Mouse (Mus musculus): ENCODE data around the gene Rbm17. TPM values are rescaled to one million over a fixed set of nuclear protein-coding genes. Genes with fewer than 3 reads are reported as not detected.

The Rbm17 gene
- total RNA-seq, 1 experiment from 2014 or later = 141 TPM

- ATAC-seq (replicated peaks; ENCODE audit: insufficient number of reproducible peaks, low FRiP score, low TSS enrichment, poor library complexity, severe bottlenecking) = peak; percentile 99
These were observed 1.2 kb downstream of the Rbm17 start for GRCm38 (mm10) chr2:11602506-11603489.

- no peak for ATAC-seq (replicated peaks; ENCODE audit: insufficient number of reproducible peaks, low FRiP score, low TSS enrichment, poor library complexity, severe bottlenecking)
These were observed 2.2 kb downstream of the Rbm17 start for GRCm38 (mm10) chr2:11601795-11602194.

DNA sequence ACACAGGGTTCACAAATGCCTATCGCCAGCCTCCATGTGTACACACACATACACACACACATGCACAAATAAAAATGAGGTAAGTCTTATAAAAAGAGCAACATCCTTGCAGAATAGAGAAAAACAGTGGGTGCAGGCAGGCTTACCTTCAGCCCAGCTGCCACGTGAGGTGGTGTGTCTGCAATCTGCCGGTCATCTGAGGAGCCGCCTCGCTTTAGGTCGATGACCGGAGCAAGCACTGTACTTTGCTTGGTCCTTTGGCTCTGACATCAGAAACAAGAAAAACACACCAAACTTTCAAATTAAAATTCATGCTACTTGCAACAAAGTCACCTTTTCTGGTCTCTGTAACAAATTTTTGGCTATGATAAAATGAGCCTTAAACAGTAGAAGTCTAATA lies 6.0 kb downstream of the Rbm17 start:
- ATAC-seq (replicated peaks; ENCODE audit: insufficient number of reproducible peaks, low FRiP score, low TSS enrichment, poor library complexity, severe bottlenecking) = no peak

DNA sequence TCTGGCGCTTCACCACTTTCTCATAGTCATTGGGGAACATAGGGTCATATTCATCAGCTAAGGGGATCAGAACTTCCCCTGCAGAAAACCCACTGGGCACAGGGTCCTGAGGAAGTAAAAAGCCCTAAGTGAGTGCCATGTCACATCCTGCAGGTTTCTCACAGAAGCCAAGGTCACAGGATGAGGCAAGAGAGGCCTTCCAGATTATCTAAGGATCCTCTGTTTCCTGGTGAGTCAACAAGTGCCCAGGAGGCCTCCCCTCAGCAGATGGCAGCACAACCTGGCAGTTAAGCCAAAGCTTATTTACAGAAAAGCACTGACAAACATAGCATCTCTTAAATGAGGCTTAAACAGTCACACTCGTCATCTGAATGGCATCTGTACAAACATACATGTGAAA lies 7.3 kb downstream of the Rbm17 start:
- ATAC-seq (replicated peaks; ENCODE audit: insufficient number of reproducible peaks, low FRiP score, low TSS enrichment, poor library complexity, severe bottlenecking) = no peak

DNA sequence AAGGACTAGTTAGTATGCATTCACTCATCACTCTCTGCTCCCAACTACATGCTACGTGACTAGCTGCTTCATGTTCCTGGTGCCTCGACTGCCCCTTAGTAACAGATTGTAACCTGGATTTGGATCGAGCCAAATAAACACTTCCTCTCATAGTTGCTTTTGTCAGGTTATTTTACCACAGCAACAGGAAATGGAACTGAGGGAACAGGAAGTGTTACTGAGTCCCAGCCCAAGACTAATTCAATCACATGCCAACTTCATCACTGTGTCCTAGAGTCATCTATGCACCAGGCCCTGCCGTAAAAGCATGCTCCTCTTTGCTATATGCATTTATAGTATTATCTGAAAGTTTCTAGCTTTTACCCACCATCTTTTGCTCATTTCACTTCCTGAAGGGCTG lies 16.0 kb downstream of the Rbm17 start:
- no peak for ATAC-seq (replicated peaks; ENCODE audit: insufficient number of reproducible peaks, low FRiP score, low TSS enrichment, poor library complexity, severe bottlenecking)

- no peak for ATAC-seq (replicated peaks; ENCODE audit: insufficient number of reproducible peaks, low FRiP score, low TSS enrichment, poor library complexity, severe bottlenecking)
These were observed 24.6 kb downstream of the Rbm17 start for GRCm38 (mm10) chr2:11579399-11579798.

- no peak for ATAC-seq (replicated peaks; ENCODE audit: insufficient number of reproducible peaks, low FRiP score, low TSS enrichment, poor library complexity, severe bottlenecking)
These were observed 25.8 kb downstream of the Rbm17 start for GRCm38 (mm10) chr2:11578187-11578586.

- no peak for ATAC-seq (replicated peaks; ENCODE audit: insufficient number of reproducible peaks, low FRiP score, low TSS enrichment, poor library complexity, severe bottlenecking)
These were observed 30.3 kb downstream of the Rbm17 start for GRCm38 (mm10) chr2:11573684-11574083.

GRCm38 (mm10) chr2:11571004-11571535 lies 32.9 kb downstream of the Rbm17 start:
- ATAC-seq (replicated peaks; ENCODE audit: insufficient number of reproducible peaks, low FRiP score, low TSS enrichment, poor library complexity, severe bottlenecking) = no peak

GRCm38 (mm10) chr2:11568471-11568870 lies 35.5 kb downstream of the Rbm17 start:
- no peak for ATAC-seq (replicated peaks; ENCODE audit: insufficient number of reproducible peaks, low FRiP score, low TSS enrichment, poor library complexity, severe bottlenecking)

GRCm38 (mm10) chr2:11567781-11568362 lies 36.1 kb downstream of the Rbm17 start:
- peak; percentile 44; the same call in 1 of the 2 replicates for ATAC-seq (replicated peaks; ENCODE audit: insufficient number of reproducible peaks, low FRiP score, low TSS enrichment, poor library complexity, severe bottlenecking)

DNA sequence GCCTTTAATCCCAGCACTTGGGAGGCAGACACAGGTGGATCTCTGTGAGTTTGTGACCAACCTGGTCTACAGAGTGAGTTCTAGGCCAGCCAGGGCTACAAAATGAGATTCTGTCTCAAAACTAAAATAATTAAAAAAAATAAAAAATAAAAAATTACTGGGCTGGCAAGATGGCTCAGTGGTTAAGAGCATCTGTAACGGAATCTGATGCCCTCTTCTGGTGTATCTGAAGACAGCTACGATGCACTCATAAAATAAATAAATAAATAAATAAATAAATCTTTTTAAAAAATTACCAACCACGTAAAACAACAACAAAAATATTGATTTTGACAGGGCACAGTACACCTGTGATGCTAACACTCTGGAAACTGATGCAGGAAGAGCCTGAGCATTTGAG lies 37.1 kb downstream of the Rbm17 start:
- no peak for ATAC-seq (replicated peaks; ENCODE audit: insufficient number of reproducible peaks, low FRiP score, low TSS enrichment, poor library complexity, severe bottlenecking)

GRCm38 (mm10) chr2:11566241-11566640 lies 37.7 kb downstream of the Rbm17 start:
- ATAC-seq (replicated peaks; ENCODE audit: insufficient number of reproducible peaks, low FRiP score, low TSS enrichment, poor library complexity, severe bottlenecking) = no peak

DNA sequence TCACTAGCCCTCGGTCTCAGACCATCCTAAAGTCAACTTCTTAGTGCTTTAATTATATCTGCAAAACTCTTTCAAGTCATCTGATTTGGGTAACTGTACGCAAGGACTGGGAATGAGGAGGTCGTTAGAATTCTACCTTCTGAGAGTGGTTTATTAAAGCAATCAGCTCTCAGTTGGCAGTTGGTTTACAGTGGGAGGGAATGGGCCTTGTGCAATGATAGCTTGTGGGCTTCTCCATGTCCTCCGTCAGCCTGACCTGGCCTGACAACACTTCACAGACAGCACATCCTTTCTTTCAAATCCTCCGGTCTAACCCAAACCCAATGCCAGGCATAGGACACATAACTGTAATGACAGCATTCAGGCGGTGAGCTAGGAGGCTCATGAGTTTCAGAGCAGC lies 39.2 kb downstream of the Rbm17 start:
- no peak for ATAC-seq (replicated peaks; ENCODE audit: insufficient number of reproducible peaks, low FRiP score, low TSS enrichment, poor library complexity, severe bottlenecking)

- no peak for ATAC-seq (replicated peaks; ENCODE audit: insufficient number of reproducible peaks, low FRiP score, low TSS enrichment, poor library complexity, severe bottlenecking)
These were observed 40.7 kb downstream of the Rbm17 start for GRCm38 (mm10) chr2:11563256-11563655.

- no peak for ATAC-seq (replicated peaks; ENCODE audit: insufficient number of reproducible peaks, low FRiP score, low TSS enrichment, poor library complexity, severe bottlenecking)
These were observed 45.3 kb downstream of the Rbm17 start for GRCm38 (mm10) chr2:11558654-11559053.

GRCm38 (mm10) chr2:11557244-11557643 lies 46.7 kb downstream of the Rbm17 start:
- ATAC-seq (replicated peaks; ENCODE audit: insufficient number of reproducible peaks, low FRiP score, low TSS enrichment, poor library complexity, severe bottlenecking) = no peak

- ATAC-seq (replicated peaks; ENCODE audit: insufficient number of reproducible peaks, low FRiP score, low TSS enrichment, poor library complexity, severe bottlenecking) = no peak
These were observed 48.6 kb downstream of the Rbm17 start for GRCm38 (mm10) chr2:11555316-11555715.

DNA sequence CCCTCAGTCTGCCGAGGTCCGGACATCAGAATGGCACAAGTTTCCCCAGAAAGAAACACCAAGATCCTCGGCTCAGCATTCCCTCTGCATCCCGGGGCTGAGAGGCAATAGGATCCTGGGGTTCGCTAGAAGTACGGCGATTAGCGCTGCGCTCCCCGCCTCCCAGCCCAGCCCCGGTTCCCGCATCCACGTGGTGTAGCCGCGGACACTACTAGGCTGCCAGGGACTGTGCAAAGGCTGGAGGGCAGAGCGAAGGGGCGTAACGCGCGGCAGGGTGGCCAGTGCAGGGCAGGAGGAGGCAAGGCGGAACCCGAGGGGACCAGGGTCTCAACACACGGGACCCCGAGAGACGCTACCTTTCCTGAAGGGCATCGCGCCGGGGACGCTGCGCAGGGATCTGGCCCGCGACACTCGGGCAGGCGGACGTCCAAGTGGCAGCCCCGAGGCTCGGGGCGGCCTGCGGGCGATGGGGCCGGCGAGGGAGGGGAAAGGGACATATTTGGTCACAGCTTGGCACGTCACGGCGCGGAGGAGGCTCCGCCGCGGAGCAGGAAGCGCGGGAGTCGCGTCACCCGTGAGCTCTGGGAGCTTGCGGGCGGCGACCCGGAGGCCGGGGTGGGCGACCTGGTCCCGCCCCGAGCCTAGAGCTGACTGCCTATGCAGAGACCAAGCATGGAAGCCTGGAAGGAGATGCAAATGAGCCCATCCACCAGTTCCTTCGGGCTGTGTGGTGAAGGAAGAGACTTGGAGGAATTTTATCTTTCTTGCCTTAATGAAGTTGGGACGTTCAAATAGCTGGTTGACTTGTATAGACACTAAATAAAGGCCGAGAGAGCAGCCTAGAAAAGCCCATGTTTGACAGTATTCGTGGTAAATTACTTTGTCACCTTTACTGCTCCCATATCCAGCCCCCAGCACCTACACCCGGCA lies 50.2 kb downstream of the Rbm17 start, which contains the start of gene Pfkfb3:
Pfkfb3 (minus strand) TSS at position 607 of the 930 bp plus-strand sequence.
- peak; percentile 77 for ATAC-seq (replicated peaks; ENCODE audit: insufficient number of reproducible peaks, low FRiP score, low TSS enrichment, poor library complexity, severe bottlenecking)

Measured in monocyte, adult 5-6 weeks (primary cell).